Mouse (Mus musculus) layer of hippocampus, adult 9-10 months (tissue): ENCODE data around the gene Selenbp2.
"Not testable (repeated sequence)": the region's sequence is repeated elsewhere in the genome, so short reads cannot be mapped to it uniquely, and the experiment has no call there.

ENCODE experiments used
- DNase-seq: peaks from one replicate; pipeline ENCODE4 v3.0.0; 2022; ENCODE audit warnings: low spot score

Selenbp2 gene

DNA sequence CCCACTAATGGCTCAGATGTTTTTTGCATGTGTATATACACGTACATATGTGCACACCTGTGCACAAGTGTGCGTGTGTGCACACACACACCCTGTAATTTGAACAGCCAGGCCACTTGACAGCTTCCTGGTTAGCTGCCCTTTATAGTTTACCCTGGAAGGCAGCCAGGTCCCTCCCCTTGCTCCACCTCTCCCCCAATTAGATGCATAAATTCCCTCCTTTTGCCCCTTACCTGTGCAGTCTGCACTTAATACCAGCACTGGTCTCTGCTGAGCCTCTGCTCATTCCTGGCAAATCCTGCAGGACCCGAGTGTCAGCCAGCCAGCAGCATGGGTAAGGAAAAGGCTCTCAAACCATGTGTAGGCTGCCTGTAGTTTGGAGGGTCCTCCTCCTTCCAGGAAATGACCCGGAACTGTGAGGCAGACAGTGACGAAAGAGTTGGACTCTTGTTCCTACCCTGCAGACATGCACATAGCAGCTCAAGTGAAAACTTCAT, at the start of gene Selenbp2:
Selenbp2 (plus strand) TSS at position 228 of the 497 bp plus-strand sequence.
- DNase-seq: no peak

DNA sequence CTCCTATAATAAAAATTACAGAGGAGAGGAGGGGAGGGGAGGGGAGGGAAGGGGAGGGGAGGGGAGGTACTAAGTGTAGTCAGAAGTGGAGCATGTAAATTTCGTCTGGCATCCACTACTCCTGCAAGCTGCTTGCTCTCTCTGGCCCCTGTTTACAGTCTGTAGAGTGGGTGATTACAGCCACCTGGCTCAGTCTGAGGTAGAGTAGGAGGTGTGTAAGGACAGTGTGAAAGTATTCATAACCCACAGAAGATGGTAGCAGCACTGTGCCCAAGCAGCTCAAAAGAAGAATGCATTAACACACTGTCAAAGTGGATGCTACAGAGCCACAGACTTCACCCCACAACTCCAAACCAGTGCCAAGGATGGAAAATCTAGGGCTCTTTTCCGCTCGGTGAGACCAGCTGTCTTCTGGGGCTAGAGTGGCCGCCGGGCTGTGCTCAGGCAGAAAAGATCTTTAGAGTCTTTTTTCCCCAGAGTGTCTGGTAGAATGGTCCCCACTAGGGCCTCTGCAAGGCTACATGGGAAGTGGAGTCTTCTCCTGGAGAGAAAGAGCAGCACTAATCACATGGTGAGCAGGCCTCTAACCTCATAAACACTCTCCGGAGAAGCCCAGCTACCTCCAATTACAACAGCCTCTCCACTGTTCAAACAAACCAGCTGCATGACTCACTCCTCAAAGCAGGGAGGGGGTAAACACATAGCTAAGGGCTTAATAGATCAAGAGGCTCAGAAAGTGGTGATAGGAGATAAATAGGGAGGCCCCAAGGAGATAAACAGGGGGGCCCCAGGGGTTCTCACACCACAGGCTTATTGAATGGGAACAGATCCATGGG, 44.4 kb upstream of the Selenbp2 start:
- no peak for DNase-seq

- DNase-seq: no peak
Measured at GRCm38 (mm10) chr3:94650409-94650808, 42.9 kb upstream of the Selenbp2 start.

- not testable (repeated sequence) for DNase-seq
Measured at GRCm38 (mm10) chr3:94653967-94654366, 39.4 kb upstream of the Selenbp2 start.

DNA sequence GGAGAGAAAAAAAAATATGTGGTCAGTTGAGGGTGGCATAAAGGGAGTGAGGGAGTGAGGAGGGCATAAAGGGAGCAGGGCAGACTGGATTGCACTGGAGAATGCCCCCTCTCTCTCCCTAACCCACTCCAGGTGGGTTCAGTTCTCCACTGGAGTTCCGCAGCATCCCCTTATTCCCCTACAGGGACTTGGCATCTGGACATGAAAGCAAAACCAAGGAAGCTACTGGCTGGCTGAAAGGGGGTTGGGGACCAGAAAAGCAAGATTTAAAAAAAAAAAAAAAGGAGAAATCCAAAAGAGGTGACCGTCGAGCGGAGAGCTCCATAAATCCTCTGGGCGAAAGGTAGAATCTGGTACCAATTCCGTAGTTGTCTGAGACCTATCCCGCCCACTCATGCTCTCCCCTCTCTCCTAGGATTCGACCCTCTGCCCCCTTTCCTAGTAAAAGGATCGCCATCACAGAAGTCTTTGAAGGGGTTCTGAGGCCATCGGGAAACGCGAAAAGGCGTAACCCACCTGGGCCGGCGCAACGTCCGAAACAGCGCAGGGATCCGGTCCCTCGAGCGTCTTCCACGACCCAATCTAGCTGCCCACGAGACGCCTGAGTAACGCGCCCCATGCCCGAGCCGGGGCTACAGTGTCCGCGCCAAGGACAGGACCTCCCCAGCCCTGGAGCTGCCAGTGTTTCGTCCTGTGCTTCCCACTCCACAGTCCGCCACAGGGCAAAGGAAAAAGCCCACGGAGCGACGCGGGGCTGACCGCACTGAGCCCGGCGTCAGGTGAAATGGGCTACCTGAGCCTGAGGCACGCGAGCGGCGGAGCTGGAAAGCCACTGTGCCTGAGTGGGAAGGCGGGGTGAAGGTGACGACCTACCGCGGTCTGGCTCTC, 35.3 kb upstream of the Selenbp2 start:
- DNase-seq: not testable (repeated sequence)

DNA sequence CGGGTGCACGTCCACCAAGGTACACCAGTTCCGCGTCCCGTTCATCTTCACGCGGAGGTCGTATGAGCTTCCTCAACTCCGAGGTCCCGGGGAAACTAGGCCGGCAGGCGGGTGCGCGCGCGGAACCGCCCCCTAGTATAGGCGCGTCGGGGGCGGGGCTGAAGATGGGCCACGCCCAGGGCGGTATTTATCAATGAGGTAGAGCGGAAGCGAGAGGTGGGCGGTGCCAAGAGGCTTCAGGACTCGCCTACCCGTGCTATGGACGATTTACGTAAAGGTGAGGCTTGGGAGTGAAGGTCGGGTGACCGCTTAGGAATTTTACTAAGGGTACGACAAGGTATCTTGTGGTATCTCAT, 34.6 kb upstream of the Selenbp2 start, which contains the start of gene Tuft1:
Tuft1 (minus strand) TSS at position 133 of the 356 bp plus-strand sequence.
- not testable (repeated sequence) for DNase-seq

DNA sequence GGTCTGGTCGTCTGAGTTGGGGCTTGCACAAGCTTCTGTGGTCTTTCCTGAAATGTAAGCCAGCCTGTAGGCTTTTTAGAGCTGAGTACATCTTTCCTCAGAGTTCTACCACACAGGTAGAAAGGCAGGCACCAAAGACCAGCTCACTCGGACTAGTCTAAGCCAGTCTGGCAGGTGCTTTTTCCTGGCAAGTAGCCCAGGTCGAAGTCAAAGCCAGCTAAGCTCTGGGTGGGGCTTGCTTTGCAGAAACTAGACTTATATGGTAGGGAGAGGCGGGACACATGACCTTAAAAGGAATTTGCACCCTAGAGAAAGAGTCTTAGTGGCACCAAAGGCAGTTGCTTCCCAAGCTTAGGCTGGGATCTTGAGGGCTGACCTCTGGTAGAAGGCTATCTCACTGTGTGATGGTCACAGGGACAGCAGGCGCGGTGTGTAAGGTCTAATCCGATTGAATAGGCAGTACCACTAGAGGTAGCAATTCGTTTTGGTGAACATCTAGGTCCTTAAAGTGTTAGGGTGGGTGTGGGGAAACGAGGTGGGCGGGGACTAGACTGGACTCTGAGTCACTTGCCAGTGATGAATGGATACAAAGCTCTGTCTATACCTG, 34.1 kb upstream of the Selenbp2 start:
- DNase-seq: not testable (repeated sequence)

DNA sequence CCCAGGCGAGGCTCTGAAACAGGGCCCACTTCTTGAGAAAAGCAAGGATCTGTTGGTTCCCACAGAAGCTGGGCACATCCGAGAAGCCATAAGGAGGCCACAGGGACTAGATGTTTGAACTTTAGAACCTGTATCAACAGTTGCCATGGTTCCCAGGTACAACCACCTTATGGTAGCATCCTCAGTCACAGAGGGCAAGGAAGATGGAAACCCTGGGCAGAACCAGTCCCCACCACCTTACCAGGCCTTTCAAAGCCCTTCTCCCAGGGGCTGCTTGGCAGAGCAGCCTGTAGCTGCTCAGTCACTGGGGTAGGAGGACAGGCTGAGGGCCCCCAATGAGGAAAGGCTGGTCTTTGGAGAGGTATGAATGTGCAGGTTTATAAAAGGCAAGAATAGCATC, 32.5 kb upstream of the Selenbp2 start:
- not testable (repeated sequence) for DNase-seq

GRCm38 (mm10) chr3:94665060-94665802, 28.1 kb upstream of the Selenbp2 start:
- DNase-seq: not testable (repeated sequence)

- DNase-seq: not testable (repeated sequence)
Measured at GRCm38 (mm10) chr3:94665896-94666295, 27.5 kb upstream of the Selenbp2 start.

- DNase-seq: not testable (repeated sequence)
Measured at GRCm38 (mm10) chr3:94675101-94675500, 18.3 kb upstream of the Selenbp2 start.

- no peak for DNase-seq
Measured at GRCm38 (mm10) chr3:94679351-94679841, 14.0 kb upstream of the Selenbp2 start.

DNA sequence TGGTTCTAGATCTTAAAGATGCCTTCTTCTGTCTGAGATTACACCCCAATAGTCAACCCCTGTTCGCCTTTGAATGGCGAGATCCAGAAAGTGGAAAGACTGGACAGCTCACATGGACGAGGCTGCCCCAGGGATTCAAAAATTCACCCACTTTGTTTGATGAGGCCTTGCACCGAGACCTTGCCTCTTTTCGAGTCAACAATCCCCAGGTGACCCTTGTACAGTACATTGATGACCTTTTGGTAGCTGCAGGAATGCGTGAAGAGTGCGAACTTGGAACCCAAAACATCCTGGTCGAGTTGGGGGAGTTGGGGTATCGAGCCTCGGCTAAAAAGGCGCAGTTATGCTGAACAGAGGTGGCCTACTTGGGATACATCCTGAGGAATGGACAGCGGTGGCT, 13.3 kb upstream of the Selenbp2 start:
- not testable (repeated sequence) for DNase-seq

- no peak for DNase-seq
Measured at GRCm38 (mm10) chr3:94680783-94681182, 12.6 kb upstream of the Selenbp2 start.

GRCm38 (mm10) chr3:94683646-94684045, 9.7 kb upstream of the Selenbp2 start:
- DNase-seq: no peak

GRCm38 (mm10) chr3:94685989-94686772, 7.2 kb upstream of the Selenbp2 start:
- not testable (repeated sequence) for DNase-seq

GRCm38 (mm10) chr3:94688698-94689097, 4.7 kb upstream of the Selenbp2 start:
- not testable (repeated sequence) for DNase-seq

DNA sequence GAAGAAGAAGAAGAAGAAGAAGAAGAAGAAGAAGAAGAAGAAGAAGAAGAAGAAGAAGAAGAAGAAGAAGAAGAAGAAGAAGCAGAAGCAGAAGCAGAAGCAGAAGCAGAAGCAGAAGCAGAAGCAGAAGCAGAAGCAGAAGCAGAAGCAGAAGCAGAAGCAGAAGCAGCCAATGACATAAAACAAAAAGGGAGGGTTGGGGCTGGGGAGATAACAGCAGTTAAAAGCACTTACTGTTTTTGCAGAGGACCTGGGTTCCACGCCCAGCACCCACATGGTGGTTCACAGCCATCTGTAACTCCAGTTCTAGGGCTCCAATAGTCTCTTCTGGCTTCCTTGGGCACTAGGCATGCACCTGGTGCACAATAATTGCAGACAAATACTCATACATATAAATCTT, 4.2 kb upstream of the Selenbp2 start:
- not testable (repeated sequence) for DNase-seq

DNA sequence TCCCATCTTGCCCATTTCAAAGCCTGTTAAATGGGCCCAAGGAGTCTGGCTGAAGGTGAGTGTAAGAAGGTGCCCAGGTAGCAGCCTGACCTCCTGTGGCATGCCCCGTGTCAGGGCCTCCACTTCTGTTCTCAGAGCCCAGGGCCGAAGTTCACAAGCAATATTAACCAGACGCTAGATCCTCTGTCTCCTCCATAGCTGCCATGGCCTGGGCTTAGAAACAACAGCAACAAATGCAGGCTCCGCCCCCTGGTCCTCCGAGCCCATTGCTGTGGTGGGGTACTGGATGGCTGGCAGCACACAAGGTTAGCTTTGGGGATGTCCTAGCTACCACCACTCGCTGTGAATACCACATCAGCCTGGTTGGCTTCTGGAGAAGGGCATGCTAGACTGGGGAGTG, 3.2 kb upstream of the Selenbp2 start:
- not testable (repeated sequence) for DNase-seq

DNA sequence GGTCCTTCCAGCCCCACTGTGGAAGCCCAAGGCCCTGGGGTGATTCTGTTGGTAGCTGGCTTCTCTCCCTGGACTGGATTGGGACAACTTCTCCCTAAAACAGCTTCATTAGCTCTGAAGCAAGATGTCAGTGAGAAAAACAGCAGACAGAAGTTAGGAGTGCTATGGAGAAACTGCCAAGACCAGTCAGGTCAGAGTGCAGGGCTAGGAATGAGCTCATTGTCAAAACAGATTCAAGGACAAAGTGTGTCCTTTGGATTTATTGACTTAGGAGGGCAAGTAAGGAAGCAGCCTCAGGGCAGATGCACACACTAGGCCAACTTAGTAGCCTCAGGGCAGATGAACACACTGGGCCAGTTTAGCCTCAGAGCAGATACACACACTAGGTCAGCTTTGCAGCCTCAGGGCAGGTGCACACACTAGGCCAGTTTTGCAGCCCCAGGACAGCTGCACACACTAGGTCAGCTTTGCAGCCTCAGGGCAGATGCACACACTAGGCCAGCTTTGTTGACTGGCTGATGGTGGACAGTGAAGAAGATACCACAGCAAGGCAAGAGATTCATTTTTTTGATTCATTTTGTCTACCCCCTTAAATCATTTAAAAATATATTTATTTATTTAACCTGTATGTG, 2.6 kb upstream of the Selenbp2 start:
- no peak for DNase-seq
